Mouse (Mus musculus) yolk sac, embryonic 10.5 days (tissue): ENCODE measurements around the gene Gpr152.
A peak's percentile ranks its signal among the peaks of the same experiment; 100 is the strongest.
"Not testable (repeated sequence)": the region's sequence is repeated elsewhere in the genome, so short reads cannot be mapped to it uniquely, and the experiment has no call there.

Experiments used
- DNase-seq: peaks from one replicate; pipeline ENCODE4 v3.0.0-alpha.2; 2017; ENCODE audit warnings: low spot score

Gpr152 gene

DNA sequence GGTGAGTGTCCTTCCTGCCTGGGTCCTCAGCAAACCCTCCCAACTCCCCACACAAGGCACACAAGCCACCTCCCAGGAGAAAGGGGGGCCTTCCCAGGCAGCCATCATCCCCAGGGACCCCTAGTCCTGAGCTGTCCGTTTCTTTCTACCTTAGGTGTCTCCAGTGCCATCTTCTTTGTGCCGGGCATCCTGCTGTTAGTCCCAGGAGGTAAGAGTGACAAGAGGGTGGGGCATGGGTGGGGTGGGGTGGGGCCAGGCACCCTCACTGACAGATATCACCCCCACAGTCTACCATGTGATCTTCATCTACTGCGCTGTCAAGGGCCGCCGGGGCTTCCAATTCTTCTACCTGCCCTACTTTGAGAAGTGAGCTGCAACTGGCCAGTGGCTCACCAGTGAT lies 8.5 kb upstream of the Gpr152 start:
- no peak for DNase-seq

DNA sequence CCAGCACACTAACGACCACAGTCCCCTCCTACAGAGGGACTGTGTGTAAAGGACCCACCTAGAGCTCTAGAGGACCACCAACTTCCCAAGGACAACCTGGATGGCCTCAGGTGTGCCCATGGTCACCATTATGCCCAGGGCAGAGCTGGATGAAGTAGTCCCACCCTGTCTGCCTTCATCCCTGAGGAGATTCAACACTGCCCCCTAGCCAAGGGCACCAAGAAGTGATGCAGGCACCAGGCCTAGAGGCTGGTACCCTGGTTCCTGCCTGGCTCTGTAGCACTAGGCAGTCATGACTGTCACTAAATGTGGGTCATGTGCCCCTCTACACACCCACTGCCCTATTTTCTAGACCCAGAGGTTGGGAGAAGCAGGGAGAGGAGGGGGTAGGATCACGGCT lies 7.8 kb upstream of the Gpr152 start:
- DNase-seq, result no peak

DNA sequence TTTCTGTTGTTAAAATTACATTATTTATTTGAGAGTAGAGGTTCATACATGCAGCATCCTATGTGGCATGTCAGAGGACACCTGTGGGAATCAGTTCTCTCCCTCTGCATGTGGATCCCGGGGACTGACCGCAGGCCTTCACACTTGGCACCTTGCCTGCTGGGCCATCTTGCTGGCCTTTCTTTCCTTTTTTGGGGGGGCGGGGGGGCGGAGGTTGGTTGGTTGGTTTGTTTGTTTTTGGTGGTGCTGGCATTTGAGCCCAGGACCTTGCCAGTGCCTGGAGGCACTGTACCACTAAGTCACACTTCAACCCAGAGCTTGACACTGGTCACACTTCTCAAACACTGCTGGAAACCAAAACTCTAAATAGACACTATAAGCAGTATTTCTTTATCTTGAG lies 5.2 kb upstream of the Gpr152 start:
- no peak for DNase-seq

DNA sequence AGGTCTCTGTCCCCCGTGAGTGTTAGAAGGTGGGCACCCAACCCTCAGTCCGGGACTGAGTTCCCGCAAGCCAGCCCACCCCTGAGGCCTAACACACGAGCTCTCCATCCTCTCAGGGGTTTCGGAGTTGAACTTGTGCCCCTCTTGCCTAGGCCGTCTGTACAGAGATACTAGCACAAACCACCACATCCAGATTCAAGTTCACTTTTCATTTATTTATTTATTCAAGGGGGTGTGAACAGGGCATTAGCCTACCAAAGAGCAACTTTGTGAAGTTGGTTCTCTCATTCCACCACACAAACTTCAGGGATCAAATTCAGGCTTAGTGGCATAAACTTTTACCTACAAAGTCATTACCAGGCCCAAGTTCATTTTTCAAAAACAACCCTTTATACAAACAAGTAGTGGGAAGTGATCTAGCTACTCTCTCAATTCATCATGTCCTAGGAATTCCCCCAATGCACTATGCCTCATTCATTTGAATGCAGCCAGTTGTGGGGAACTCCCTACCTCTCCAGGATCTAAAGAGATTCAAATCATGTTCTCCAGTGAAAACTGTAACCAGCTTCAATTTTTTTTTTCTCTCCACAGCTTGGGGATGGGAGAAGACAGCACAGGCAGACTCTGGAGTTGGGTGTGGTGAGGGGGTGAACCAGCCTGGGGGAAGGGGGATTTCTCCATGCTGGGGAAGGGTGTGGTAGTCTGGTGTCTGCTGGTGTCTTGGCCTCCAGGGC lies 4.2 kb upstream of the Gpr152 start:
- DNase-seq, result not testable (repeated sequence)

DNA sequence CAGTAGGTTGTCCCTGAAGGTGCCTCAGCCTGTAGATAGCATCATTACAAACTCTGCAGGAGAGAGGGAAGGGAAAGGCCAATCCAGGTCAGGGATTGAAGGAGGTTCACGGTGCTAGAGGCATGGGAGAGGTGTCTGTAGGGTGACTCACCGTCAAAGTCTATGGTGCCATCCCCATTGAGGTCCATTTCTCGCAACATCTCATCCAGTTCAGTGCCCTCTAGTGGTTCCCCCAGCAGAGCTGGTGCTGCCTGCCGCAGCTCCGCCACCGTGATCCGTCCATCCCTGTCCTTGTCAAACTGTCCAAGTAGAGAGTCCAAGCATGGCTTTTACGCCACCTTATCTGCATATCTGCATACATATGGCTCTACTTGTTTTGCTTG lies 3.6 kb upstream of the Gpr152 start:
- DNase-seq, result not testable (repeated sequence)

DNA sequence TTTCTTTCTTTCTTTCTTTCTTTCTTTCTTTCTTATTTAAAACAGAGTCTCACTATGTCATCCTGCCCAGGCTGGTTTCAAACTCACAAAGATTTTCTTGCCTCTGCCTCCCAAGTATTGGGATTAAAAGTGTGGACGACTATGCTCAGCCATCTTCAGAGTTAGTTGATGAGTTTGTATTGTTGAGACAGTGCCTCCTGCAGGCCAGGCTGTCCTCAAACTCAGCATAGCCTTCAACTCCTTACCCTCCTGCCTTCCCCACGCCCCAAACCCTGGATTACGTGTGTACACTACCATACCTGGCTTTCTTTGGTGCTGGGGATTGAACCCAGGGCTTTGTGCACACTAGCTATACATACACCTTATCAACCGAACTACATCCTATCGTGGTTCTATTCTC lies 3.1 kb upstream of the Gpr152 start:
- no peak for DNase-seq

DNA sequence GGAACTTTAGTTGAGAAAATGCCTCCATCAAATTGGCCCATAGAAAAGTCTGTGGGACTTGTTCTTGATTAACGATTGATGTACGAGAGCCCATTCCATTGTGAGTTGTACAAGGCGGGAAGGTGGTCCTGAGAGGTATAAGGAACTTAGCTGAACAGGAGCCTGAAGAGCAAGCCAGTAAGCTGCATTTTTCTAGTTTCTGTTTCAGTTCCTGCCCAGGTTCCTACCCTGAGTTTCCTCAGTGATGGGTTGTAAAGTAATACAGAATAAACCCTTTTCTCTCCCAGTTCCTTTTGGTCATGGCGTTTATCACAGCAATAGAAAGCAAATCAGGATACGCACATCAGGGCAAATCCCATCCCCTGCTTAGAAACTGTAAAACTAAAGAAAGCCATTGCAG lies 1.7 kb upstream of the Gpr152 start:
- DNase-seq, result no peak

DNA sequence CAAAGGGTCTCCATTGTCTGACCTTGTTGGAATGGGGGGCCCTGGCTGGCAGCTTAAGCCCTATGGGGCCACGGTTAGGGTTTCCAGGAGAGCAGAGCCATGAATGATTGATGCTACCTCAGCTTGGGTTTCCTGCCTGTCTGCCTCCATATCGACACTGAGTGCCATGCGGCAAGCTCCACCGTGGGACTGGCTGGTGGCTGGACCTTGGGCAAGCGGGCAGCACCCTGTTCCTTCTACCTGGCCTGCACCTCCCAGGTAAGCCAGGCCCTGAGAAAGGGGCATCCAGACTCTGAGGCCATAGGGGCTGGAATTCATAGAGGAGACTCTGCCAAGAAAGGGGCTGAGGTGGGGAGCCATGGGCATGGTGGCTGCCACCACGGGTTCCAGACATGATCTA lies 560 bp downstream of the Gpr152 start:
- no peak for DNase-seq

DNA sequence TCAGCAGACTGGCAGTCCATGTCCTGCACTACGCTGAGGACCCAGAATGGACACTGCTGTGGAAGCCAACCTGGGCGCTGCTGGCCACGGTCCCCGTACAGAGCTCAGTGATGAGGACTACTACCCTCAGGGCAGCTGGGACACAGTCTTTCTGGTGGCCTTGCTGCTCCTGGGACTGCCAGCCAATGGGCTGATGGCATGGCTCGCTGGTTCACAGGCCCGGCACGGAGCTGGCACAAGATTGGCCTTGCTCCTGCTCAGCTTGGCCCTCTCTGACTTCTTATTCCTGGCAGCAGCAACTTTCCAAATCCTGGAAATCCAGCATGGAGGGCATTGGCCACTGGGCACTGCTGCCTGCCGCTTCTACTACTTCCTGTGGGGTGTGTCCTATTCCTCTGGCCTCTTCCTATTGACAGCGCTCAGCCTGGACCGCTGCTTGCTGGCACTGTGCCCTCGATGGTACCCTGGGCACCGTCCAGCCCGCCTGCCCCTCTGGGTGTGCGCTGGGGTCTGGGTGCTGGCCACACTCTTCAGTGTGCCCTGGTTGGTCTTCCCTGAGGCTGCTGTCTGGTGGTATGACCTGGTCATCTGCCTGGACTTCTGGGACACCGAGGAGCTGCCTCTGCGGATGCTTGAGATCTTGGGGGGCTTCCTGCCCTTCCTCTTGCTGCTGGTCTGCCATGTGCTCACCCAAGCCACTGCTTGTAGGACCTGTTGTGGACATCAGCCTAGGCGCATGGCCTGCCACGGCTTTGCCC lies 3.0 kb downstream of the Gpr152 start:
- no peak for DNase-seq

DNA sequence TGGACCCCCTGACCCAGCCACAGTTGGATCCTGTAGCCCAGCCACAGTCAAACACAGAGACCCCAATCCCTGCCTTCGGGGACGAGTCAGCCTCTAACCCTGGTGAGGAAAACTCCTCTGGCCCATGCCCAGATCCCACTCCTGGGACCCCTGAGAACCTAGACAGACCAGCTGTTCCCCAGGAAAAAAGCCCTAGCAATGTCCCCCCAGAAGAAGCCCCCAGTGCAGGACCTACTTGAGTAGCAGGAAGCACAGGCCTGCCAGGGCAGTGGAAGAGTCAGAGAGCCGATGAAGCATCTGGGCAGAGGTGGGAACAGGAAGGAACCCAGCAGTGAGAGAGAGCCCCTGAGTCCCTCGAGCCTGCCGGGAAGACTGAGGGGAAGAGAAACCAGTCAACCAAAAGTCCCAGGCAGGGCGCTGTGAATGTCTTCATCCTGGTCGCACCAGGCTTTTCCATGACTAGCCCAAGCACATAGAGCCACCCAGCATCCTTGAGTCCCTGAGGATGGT lies 4.2 kb downstream of the Gpr152 start, which contains the start of gene Cabp4:
TSS of gene Cabp4 (minus strand) at position 275 of the 510 bp plus-strand sequence.
- no peak for DNase-seq

DNA sequence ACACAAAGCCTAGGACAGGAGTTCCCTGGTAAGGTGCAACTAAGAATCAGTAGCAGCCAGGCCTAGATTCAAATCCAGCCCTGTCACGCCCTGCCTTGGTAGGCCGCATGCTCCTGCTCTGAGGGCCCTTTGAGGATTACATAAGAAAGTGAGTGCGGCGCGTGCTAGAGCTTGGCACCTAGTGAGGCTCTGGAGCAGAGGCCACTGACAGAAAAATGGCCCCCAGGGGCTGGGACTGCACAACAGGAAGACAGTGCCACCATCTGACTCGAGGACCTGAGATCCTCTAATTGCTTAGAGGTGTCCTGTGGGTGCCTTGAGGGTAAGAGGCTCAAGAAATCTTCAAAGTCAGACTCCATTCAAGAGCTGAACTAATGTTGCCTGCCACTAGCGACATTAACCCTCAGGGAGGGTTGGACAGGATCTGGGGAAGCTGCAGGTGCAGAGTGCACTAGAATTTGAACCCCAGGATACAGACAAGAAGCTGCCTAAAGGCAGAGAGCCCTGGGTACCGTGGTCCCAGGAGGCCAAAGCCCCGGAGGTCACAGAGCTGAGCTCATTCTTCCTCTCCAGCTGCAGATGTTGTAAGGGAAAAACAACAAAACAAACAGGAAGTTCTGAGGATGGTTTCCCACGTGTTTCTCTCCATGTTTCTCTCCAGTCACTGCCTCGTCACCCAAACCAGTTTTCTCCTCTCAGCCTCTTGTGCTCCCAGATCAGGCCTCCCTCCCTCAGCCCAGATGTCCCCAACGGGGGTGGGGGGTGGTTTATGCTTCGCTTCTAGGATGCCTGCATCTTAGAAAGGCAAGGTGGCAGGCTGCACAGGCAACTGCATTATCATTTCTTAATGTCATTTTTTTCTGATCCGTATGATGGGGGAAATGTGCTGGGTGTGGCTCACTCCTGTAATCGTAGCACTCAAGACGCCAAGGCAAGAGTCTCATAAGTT lies 5.2 kb downstream of the Gpr152 start:
- no peak for DNase-seq

DNA sequence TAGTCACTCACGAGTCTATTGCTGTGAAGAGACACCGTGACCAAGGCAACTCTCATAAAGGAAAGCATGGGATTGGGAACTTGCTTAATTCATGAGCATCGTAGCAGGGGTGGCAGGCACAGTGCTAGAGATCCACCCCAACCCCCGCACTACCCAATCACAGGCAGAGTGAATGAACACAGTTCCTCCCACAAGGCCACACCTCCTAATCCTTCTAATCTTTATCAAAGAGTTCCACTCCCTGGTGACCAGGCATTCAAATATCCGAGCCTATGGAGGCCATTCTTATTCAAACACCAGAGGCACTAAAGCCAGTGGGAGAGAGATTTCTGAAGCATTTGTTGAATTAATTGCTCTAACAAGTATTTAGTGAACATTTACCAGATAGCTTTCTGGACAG lies 6.3 kb downstream of the Gpr152 start:
- DNase-seq, result no peak

DNA sequence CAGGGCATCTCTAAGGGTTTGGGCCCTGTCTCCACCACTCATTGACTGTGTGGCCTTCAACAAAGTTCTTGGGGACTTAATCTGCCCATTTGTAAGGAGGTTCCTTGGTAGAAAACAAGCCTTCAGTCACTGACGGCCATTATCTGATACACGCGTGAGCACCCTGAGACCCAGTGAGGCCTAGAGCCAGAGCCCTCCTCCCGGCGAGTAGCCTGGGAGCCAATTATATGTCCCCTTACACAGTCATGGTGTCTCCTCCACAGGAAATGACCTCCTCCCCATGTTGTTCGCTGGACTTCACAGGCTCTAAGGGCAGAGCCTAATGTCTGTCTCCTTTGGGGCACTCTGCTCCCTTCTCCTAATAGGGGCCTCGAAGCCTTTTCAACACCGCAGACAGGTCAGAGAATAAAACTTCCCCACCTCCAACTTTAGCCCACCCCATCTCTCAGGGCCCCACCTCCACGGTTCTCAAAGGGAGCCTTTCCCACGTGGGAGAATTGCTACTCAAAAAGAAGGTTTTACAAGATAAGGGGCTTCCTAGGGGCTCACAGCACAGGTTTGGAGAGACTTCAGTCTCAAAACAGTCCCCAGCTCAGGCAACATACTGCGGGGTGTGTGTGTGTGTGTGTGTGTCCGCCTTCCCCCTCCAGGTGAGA lies 6.9 kb downstream of the Gpr152 start:
- no peak for DNase-seq

DNA sequence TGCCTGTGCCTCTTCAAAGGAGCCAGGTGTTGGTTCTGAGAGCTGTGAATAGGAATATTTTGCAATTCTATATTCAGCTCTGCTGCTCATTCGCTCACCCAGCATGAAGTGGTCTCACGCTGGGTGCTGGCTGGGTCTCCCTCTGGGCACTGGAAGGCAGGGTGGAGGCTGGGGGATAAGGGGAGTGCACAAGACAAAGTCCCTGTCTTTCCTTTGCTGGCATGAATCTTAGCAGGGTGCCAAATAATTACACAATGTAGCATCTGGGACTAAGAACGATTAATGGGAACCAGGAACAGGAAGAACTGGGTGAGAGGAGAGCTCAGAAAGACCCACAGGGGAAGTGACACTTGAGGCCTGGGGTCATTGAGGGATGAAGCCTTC lies 7.4 kb downstream of the Gpr152 start:
- DNase-seq, result no peak

DNA sequence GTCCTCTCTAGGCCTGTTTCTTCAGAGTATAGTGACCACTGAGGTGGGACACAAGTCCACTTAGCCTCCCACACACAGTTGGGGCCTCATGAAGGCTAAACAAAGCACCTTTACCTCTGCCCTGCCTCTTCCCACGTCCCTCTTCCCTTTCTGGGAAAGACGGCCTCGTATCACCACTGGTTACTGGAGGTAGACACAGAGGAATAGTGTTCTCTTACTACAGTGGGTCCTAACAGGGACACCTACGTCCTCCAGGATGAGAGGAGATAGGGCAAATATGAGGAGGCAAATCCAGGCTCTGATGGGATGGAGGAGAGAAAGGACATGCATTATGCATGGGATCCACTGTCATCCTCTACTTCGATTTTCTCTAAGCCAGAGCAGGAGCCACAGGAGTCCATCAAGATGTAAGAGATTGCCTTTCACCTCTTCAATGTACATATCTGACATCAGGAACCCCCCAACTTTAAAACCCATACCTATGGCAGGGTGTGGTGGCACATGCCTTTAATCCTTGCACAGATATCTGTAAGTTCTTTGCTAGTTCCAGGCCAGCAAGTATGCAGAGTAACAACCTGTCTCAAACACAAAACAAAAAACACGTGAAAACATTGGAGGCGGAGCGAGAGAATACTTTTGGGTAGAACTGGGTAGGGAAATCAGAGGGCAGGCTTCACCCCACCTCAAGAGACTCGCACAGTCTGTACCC lies 8.3 kb downstream of the Gpr152 start:
- no peak for DNase-seq

DNA sequence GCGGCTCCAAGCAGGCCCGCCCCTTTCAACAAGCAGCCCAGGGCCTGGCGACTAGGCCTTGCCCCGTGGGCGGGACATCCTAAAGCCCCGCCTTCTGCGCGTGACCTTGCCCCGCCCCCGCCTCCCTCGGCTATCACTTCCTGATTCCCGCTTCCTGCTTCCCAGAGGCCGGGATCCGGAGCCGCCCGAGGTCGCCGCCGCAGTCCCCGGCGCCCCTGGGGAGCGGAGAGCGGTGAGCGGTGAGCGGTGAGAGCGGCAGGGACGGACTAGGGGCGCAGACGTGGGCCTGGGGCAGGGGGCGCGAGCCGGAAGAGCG lies 8.9 kb downstream of the Gpr152 start, which contains the start of gene Coro1b:
TSS of gene Coro1b (plus strand) at position 129 of the 316 bp plus-strand sequence.
- DNase-seq, result peak; percentile 96

DNA sequence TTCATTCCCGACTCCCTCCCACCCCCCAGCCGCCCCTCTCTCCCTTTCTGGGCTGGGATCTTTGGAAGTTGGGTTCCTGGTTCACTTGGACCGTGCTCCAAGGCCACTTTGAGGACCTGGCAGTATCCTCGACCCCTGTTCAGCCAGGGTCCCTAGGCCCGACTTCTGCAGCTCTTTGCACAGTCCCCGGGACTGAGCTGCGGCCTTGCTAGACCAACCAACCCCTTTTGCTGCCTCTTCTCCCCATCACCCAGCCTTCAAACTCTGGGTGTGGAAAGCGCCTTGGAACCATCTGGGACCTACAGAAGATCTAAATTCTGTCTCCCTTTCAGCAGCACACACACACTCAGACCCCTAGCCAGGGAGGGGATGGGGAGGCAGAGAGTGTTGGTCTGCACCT lies 9.2 kb downstream of the Gpr152 start:
- DNase-seq, result no peak

DNA sequence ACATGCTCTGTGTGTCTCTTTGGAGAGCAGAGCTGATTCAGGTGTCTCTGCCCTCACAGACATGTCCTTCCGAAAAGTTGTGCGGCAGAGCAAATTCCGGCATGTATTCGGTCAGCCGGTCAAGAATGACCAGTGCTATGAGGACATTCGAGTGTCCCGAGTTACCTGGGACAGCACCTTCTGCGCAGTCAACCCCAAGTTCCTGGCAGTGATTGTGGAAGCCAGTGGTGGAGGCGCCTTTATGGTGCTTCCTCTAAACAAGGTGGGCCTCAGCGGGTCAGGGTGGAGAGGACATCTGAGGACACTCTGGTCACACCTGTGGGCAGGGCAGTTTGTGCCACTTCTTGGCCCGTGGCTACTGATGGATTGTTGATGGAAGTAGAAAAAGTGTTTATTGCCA lies 9.7 kb downstream of the Gpr152 start:
- DNase-seq, result no peak

DNA sequence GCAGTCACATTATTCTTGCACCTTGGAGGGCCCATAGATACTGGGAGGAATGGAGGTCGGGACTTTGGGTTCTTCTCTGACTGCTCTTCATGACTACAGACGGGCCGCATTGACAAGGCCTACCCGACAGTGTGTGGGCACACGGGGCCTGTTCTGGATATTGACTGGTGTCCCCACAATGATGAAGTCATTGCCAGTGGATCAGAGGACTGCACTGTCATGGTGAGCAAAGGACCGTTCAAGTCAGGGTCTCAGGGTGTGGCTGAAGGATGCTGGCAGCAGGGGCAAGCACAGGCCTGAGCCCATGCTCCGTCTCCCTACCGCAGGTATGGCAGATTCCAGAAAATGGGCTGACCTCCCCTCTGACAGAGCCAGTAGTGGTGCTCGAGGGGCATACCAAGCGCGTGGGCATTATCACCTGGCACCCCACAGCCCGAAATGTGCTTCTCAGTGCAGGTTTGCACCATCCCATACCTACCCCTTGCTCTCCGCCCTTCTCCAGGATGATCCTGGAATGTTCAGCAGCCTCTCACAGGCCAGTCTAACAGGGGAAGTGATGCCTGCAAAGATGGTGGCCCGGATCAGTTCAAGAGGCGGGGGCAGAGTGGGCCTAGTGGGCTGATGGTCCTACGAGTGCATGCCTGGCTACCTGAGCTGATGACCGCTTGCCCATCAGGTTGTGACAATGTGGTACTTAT lies 10.3 kb downstream of the Gpr152 start:
- DNase-seq, result no peak
